Mouse (Mus musculus) CD4-positive helper T cell, adult 2 months (primary cell): Measurements from ENCODE around the gene Ercc8.
A peak's percentile ranks its signal among the peaks of the same experiment; 100 is the strongest.

Source experiments
- DNase-seq: peaks from one replicate; pipeline ENCODE4 v3.0.0-alpha.2; 2012; ENCODE audit warnings: low read depth, missing footprints, low spot score

Gene Ercc8

DNA sequence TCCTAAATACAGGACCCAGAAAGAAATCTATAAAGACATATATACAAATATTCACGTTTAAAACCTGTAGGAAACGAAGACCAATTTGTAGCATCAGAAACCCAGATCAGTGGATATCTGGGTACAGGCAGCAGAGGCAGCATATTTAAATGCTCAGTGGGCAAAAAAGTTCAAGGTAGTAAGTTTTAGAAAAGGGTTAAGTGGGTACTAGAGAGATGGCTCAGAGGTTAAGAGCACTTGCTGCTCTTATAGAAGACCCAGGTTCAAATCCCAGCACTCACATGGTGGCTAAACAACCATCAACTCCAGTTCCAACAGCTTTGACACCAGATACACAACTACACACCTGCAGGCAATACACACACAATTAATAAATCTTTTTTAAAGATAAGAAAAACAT lies 1.4 kb upstream of the Ercc8 start:
- no peak for DNase-seq

DNA sequence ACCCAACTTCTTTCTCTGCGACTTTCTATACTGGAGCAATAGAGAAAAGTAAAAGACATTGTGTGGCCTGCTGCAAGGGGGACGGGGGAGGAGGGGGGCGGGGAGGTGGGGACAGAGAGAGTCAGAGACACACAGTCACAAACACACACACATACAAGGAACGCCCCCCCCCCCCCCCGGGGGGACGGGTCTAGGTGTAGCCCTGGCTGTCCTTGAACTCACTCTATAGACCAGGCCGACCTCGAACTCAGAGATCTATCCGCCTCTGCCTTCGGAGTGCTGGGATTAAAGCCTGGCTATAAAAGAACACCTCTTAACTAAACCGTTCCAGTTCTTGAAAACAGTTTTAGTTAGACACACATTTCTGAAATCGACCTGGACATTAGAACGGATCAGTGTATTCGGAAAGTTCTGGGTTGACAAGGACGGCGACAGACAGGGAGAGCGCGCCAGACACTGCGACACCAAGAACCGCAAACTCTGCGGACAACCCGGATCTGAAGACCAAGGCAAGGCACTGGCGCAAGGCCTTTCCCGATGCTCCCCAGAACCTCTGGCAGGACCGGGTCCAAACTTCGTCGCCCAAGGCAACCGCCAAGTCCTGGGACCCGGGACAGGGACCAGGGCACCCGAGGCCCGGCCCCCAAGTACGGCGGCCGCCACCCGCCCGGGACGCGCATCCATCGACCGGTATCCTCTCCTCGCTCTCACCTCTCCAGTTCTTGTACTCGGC lies 633 bp upstream of the Ercc8 start:
- DNase-seq = no peak

GRCm38 (mm10) chr13:108159241-108159575 lies 677 bp downstream of the Ercc8 start:
- DNase-seq = no peak

GRCm38 (mm10) chr13:108159963-108160362 lies 1.4 kb downstream of the Ercc8 start:
- peak; percentile 29 for DNase-seq

GRCm38 (mm10) chr13:108163912-108164311 lies 5.4 kb downstream of the Ercc8 start:
- DNase-seq = no peak

GRCm38 (mm10) chr13:108164621-108165020 lies 6.1 kb downstream of the Ercc8 start:
- DNase-seq = no peak

DNA sequence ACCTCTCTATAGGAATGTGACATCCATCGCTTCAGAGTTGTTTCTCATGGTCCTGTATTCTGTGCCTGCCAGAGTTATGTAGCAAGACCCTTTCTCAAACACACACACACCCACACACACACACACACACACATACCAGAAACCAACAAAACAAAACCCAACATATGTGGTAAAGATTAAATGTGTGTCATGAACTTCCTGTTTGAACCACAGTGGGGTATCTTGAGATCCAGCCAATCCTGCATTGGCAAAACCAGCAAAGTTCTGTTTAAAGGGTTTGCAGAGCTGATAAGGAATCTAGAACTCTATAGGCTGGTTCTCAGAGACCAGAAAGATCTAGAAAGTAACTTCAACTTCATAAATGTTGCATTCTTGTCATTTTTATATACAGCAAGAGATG lies 11.5 kb downstream of the Ercc8 start:
- peak; percentile 47 for DNase-seq

- no peak for DNase-seq
Observed at GRCm38 (mm10) chr13:108170511-108170910, 12.0 kb downstream of the Ercc8 start.

- DNase-seq = no peak
Observed at GRCm38 (mm10) chr13:108179618-108180017, 21.1 kb downstream of the Ercc8 start.

- no peak for DNase-seq
Observed at GRCm38 (mm10) chr13:108180821-108181220, 22.3 kb downstream of the Ercc8 start.

- no peak for DNase-seq
Observed at GRCm38 (mm10) chr13:108184743-108185255, 26.3 kb downstream of the Ercc8 start.

DNA sequence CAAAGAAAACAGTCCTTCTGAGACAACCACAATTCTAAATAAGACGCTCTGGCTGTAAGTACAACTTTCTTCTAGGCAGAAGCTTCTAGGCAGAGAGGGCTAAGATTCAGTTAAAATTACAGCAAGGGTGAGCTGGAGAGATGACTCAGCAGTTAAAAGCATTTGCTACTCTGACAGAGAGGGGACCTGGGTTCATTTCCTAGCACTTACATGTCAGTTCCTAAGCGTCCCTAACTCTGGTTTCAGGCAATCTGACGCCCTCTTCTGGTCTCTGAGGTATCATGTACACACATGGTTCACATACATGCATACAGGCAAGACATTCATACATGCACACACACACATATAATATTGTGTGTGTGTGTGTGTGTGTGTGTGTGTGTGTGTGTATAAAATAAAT lies 27.0 kb downstream of the Ercc8 start:
- DNase-seq = no peak

DNA sequence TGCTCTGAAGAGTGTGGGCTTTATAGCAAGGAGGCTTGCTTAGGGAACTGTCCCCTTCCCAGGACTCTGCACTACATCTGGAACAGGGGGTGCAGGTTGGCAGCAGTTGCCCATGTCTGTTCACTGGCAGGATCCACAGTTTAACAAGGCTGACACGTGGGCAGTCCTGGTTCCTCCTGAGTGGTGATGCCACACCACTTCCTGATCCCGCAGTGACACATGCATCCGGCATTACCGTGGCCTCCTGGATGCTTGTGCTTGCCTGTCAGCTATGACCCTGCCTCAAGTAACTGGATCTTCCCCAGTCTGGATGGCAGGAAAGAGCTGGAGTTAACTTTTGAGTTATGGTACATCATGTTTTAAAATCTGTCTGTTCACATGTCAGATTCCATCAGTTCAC lies 29.5 kb downstream of the Ercc8 start:
- no peak for DNase-seq

DNA sequence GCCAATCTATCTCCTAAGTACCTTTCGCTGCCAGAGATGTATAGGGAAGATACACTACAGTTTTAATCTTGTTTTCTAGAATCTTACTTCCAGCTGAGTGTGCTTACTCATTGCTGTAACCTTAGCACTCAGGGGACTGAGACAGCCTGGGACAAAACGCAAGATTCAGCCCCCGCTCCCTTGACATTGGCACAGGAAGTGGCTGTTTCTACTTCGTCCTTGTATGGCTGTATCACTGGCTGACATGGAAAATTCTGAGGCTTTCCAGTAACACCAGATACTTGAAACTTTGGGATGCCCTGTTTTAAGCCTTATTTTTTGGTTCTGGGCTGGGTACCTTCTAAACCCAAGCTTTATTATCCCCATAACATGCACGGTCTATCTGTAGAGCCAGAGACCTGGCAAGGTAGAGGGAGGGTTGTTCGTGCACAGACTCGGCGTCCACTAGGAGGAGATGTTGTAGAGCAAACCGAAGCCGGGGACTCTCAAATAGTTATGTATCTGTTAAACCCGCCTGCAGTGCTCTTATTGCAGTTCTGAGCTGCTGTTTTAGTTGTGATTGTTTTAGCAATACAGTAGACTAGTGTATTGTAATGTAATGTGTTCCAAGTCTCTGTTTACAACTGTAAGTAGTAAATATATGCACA lies 32.7 kb downstream of the Ercc8 start:
- DNase-seq = peak; percentile 65

GRCm38 (mm10) chr13:108195474-108195873 lies 36.9 kb downstream of the Ercc8 start:
- DNase-seq = no peak

GRCm38 (mm10) chr13:108204857-108205256 lies 46.3 kb downstream of the Ercc8 start:
- DNase-seq = no peak

DNA sequence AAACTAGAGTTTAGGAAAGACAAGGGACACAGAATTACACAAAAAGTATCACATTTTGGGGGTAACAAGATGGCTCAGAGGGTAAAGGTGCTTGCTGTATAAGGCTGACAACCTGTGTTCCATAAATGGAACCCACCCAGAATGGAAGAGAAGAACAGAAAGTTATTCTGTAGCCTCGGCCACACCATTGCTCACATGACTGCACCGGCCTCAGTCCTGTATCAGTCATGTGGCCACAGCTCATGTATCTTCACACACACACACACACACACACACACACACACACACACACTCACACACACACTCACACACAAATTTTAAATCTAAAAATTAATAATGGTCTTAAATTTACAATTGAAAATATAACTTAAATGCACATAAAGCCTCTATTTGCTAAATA lies 48.9 kb downstream of the Ercc8 start:
- DNase-seq = no peak

GRCm38 (mm10) chr13:108208090-108208489 lies 49.6 kb downstream of the Ercc8 start:
- DNase-seq = no peak

DNA sequence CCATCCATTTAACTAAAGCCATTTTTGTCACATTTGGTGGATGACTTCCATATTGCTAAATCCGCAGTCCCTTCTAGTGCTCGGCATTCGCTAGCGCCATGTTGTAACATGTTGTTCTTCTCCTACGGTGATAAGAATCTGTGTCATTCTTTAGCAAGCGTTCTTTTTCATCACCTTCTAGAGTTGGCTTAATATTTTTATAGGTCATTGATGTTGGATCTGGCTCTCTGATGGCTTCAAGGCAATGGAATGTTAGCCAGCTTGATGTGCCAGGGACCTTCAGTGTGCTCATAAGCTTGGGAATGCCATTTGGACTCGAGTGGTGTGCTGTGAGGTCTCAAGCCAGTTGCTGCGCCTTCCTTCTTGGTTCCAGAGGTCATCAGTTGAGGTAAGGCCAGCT lies 52.4 kb downstream of the Ercc8 start:
- DNase-seq = no peak

DNA sequence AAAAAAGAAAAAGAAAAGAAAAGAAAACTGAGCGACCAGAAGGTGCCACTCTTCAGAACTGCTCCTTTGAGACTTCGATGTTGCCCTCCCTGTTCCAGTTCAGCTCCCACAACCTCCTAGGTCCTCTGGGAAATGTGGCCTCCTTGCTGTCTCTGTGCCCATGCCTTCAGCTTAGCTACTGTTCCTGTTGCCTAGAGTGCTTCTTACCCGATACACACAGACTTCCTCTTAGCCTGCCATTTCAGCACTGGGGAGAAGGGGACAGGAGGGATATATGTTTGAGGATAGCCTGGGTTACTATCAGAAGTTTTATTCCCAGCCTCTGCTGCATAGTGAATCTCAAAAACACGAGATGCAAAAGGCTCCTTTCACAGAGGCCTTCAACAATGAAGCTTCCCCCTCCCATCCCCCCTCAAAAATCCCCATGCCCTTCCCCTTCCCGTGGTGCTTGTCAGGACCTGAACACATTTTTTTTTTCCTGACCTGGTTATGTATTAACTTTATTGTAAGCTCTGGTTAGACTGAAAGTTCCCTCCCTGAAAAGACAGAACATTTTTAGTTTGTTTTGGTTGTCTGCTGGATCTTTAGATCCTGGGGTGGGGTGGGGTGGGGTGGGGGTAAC lies 54.0 kb downstream of the Ercc8 start:
- no peak for DNase-seq

DNA sequence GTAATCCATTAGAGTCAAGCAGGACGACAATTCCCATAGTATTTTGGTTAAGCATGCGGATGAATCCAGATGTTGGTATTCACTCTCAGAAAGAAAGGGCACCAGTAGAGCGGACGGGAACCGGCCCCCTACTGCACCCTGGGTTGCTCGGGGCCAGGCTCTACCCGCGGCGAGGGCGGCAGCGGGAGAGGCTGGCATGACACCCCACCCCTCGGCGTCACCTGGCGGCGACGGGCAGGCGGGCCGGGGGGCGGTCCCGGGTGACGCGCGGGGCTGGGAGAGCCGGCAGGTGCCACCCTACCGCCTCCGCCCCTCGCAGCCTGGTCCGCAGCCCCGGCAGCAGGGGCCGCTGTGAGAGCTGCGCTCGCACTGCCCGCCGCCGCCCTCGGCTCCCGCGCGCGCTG lies 55.6 kb downstream of the Ercc8 start, which contains the start of gene Elovl7:
TSS of gene Elovl7 (plus strand) at position 324 of the 404 bp plus-strand sequence.
- peak; percentile 91 for DNase-seq

DNA sequence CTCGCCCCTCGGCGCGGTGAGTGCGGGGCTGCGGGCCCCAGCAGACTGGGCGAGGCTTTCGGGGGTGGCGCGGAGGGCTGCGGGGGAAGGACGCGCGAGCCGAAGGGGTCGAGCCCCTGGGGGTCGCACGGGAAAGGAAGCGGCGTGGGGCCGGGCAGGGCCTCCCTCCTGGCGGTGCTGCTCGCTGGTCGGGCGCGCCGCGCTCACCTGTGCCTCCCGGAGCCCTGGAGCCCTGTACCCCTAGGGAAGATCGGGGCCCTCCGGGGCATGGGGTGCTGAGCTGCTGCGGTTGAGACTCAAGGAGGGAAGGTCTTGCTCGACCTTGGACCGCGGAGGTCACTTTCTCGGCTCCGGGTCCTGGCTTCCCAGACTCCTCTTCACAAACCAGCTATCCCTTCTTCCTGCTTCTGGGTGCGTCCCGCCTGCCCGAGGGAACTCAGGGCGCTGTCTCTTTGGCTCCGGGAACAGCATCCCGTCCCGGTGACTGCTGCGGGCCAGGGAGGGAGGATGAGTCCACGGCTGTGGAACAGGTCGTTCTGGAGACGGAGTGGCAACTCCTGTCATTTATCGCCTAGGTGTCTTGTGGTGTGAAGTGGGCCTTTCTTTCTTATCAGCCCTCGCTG lies 56.1 kb downstream of the Ercc8 start:
- no peak for DNase-seq
